Mouse (Mus musculus): ENCODE results near the gene Npat.

GRCm38 (mm10) chr9:53604954-53605353, 68.1 kb downstream of the Npat start:
- TF ChIP-seq POLR2A (IDR thresholded peaks at IDR 0.05; ENCODE audit: insufficient read depth, low read depth, low read length) (no peak), CTCF (IDR thresholded peaks at IDR 0.05; ENCODE audit: insufficient read depth, low read depth, low read length) (no peak)
